Mouse (Mus musculus) E14TG2a.4 (cell line): ENCODE measurements around the gene 2200002D01Rik.

ENCODE experiments used
- CTCF ChIP-seq: conservative IDR thresholded peaks from 2 replicates; pipeline ENCODE4 v1.5.1; 2014; ENCODE audit warnings: low read length
- NANOG ChIP-seq: IDR thresholded peaks from 2 replicates; pipeline ENCODE4 v1.6.1; 2014; ENCODE audit warnings: borderline replicate concordance, low read length, mixed read lengths
- POU5F1 ChIP-seq: IDR thresholded peaks from 2 replicates; pipeline ENCODE4 v1.6.1; 2014; ENCODE audit warnings: low read length, borderline replicate concordance

DNA sequence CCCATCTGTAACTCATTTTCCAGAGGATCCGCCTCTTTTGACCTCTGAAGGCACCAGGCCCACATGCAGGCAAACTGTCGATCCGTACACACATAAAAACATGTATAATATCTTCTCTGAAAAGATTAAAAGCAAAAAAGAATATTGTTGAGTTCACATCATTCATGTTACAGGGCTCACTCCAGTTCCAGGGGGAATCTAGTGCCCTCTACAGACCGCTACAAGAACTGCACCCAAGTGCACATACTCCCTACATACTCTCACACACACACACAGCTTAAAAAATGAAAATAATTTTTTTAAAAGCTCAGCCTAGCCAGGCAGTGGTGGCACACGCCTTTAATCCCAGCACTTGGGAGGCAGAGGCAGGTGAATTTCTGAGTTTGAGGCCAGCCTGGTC lies 13.6 kb downstream of the 2200002D01Rik start:
- TF ChIP-seq CTCF (peak; percentile 97), NANOG (no peak), POU5F1 (no peak)
